Mouse (Mus musculus) liver, adult 2 months (tissue): Measurements from ENCODE around the gene Olfr700.

Experiments
- CTCF ChIP-seq: fragments of 200-500 bp; IDR thresholded peaks from 2 replicates; pipeline ENCODE4 v1.5.1; 2011; ENCODE audit warnings: low read depth, low read length, control low read depth
- POLR2A ChIP-seq: fragments of 200-500 bp; IDR thresholded peaks from 2 replicates; pipeline ENCODE4 v1.6.1; 2011; ENCODE audit warnings: low read length, control low read depth; ENCODE audit not compliant: insufficient read depth; ENCODE audit errors: extremely low read depth

DNA sequence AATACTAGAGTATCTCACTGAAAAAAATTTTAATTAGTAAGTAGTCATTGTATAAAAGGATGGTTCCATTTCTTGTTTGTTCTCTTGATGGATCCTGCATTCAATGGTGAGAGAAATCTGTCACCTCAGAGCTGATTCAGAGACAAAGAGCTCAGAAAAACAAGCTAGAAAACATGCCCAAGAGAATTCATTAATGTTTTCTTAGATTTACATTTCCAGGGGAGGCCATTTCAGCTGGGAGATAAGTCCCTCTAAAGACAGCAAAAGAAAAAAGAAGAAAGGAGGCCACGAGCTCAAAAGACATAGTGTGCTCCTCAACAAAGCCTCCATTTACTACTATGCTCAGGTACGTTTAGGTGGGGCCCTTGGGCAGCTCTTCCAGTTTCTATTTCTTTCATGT lies 34.4 kb upstream of the Olfr700 start, which contains the start of gene Olfr703:
- TF ChIP-seq CTCF, result no peak
- TF ChIP-seq POLR2A, result no peak
